Mouse (Mus musculus): ENCODE measurements around the gene Npr2. TPM values are rescaled to one million over a fixed set of nuclear protein-coding genes. Genes with fewer than 3 reads are reported as not detected.
"Not testable (repeated sequence)": the region's sequence is repeated elsewhere in the genome, so short reads cannot be mapped to it uniquely, and the experiment has no call there.

Gene Npr2
- polyA plus RNA-seq (2016; fragmentation: Nextera tagmentation; extraction: Ambion mirVana), result 5.5 and 5.6 TPM in 2 replicates

- Histone ChIP-seq H3K4me1 (peaks cover 38% of the 10 kb centered on the region), H3K27ac (peak within 1 kb of the TSS; percentile 92)
- WGBS, result 1% methylated on average over 61 of the region's 70 CpGs
Measured at GRCm38 (mm10) chr4:43631046-43631955, at the start of gene Npr2. Gene Npr2, plus strand, starts transcription at chr4:43631935.

DNA sequence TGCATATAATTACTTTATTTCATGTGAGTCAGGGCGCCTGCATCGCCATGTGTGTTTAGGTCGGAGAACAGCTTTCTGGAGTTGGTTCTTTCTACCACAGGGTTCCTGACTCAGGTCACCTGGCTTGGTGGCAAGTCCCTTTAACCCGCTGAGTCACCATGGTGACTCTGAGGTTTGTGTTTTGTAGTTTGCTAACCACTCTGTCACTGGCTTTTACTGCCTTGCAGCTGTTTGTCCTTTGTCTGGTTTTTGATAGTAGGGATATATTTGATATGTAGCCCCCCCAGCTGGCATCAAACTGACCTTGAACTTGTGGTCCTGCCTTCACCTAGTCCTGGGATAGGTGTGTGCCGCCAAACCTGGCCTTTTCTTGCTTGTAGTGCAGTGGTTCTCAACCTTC, 49.5 kb upstream of the Npr2 start:
- no peak overlapping the region for H3K4me3 ChIP-seq
- peaks cover 45% of the 10 kb centered on the region for H3K4me1 ChIP-seq
- H3K27me3 ChIP-seq (ENCODE audit: insufficient read depth, poor library complexity, severe bottlenecking), result no peaks in the 10 kb centered on the region
- WGBS, result 87% methylated on average over 5 of the region's 5 CpGs
- peaks cover 48% of the 10 kb centered on the region for H3K36me3 ChIP-seq
- DNase-seq (ENCODE audit: low spot score), result no peak
- no peaks in the 10 kb centered on the region for H3K9me3 ChIP-seq
- H3K27ac ChIP-seq, result no peak overlapping the region

More at GRCm38 (mm10) chr4:43631046-43631955, at the start of gene Npr2:
- peak; percentile 78 for DNase-seq (ENCODE audit: low spot score)
- H3K36me3 ChIP-seq, result no peaks in the 10 kb centered on the region
- no peaks in the 10 kb centered on the region for H3K9me3 ChIP-seq
- peak within 1 kb of the TSS; percentile 80 for H3K4me3 ChIP-seq
- H3K27me3 ChIP-seq (ENCODE audit: insufficient read depth, poor library complexity, severe bottlenecking), result peaks cover 23% of the 10 kb centered on the region

- no peaks in the 10 kb centered on the region for H3K27me3 ChIP-seq (ENCODE audit: insufficient read depth, poor library complexity, severe bottlenecking)
- DNase-seq (ENCODE audit: low spot score), result no peak
- no peak overlapping the region for H3K27ac ChIP-seq
- H3K4me1 ChIP-seq, result peaks cover 47% of the 10 kb centered on the region
- H3K4me3 ChIP-seq, result no peak overlapping the region
- WGBS, result 62% methylated on average over 7 of the region's 7 CpGs
- no peaks in the 10 kb centered on the region for H3K9me3 ChIP-seq
- H3K36me3 ChIP-seq, result peaks cover 48% of the 10 kb centered on the region
Measured at GRCm38 (mm10) chr4:43583421-43583820, 48.3 kb upstream of the Npr2 start.

DNA sequence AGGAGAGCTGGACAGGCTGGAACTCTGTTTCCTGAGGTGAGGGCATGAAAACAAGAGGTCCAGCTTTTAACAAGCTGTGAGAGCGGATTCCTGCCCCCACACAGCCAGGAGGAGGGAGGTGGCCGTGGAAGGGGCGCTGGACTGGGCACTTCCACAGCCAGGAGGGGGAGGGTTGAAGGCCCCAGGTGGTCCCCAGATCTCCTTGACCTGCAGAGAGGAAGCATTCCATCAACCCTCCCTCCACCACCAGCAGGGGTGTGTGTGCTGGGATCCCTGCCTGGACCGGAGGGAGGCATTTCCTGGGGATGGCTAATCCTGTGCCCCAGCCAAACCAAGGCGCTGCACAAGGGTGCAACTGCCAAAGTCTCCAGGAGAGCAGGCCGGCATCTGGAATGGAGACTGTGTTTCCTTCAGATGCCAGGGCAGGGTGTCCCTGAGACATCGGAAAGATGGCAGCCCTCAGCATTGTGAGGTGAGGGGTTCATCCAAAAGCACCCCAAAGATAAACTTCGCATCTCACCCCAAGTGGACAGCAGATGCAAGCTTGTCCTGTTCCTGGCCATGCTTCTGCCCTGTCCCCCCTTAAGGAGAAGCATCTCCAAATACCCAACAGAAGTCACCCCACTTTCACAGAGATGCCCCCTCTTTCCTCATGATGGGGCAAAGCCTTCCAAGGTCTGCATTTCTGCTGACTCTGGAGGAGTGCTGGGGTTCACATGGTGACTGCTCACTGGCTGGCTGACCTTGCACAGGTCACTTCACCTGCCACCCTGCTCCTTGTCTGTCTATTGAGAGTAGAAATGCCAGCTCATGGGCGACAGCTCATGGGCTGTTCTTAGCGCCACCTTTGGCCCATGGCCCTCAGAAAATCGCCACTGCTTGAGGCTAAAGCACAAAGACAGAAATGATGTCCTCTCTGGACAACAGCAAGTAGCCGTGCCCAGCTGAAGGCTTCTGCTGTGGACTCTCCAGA, 47.0 kb upstream of the Npr2 start, which contains the start of gene Msmp:
Gene Msmp (minus strand): TSS at position 51 of the 973 bp plus-strand sequence.
- Histone ChIP-seq H3K4me1 (peaks cover 42% of the 10 kb centered on the region), H3K27me3 (ENCODE audit: insufficient read depth, poor library complexity, severe bottlenecking) (no peaks in the 10 kb centered on the region), H3K4me3 (no peak within 1 kb of the TSS), H3K36me3 (peaks cover 48% of the 10 kb centered on the region), H3K9me3 (no peaks in the 10 kb centered on the region), H3K27ac (no peak within 1 kb of the TSS)
- no peak for DNase-seq (ENCODE audit: low spot score)
- 58% methylated on average over 12 of the region's 12 CpGs for WGBS

DNA sequence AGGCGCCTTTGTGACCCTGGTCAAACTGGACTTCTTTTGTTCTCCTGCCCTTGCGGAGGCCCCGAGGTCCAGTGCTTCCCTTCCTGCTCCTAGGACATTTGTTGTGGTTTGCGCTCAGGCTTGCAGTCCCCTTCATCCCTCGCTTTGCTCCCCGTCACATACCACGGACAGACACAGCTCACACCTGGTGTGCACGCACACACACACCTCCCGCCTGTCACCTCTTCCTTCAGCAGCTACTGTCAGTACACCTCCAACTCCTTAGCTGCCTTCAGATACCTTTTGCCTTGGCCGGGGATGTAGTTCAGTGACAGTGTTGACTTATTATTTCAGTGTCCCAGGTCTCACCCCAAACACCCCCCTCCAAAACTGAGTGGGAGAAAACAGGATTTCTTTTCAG, 46.1 kb upstream of the Npr2 start:
- peaks cover 35% of the 10 kb centered on the region for H3K4me1 ChIP-seq
- WGBS, result 51% methylated on average over 10 of the region's 10 CpGs
- H3K27ac ChIP-seq, result peak overlapping the region; percentile 7; the same call in 1 of the 2 replicates
- peaks cover 41% of the 10 kb centered on the region for H3K36me3 ChIP-seq
- no peaks in the 10 kb centered on the region for H3K27me3 ChIP-seq (ENCODE audit: insufficient read depth, poor library complexity, severe bottlenecking)
- H3K4me3 ChIP-seq, result no peak overlapping the region
- DNase-seq (ENCODE audit: low spot score), result no peak
- no peaks in the 10 kb centered on the region for H3K9me3 ChIP-seq

- Histone ChIP-seq H3K27ac (no peak overlapping the region), H3K27me3 (ENCODE audit: insufficient read depth, poor library complexity, severe bottlenecking) (no peaks in the 10 kb centered on the region), H3K36me3 (peaks cover 34% of the 10 kb centered on the region), H3K4me1 (peaks cover 35% of the 10 kb centered on the region), H3K9me3 (no peaks in the 10 kb centered on the region), H3K4me3 (no peak overlapping the region)
- WGBS, result 62% methylated on average over 8 of the region's 8 CpGs
- no peak for DNase-seq (ENCODE audit: low spot score)
Measured at GRCm38 (mm10) chr4:43586411-43586810, 45.3 kb upstream of the Npr2 start.

GRCm38 (mm10) chr4:43587681-43588080, 44.1 kb upstream of the Npr2 start:
- no peaks in the 10 kb centered on the region for H3K9me3 ChIP-seq
- DNase-seq (ENCODE audit: low spot score), result no peak
- peaks cover 22% of the 10 kb centered on the region for H3K36me3 ChIP-seq
- peaks cover 35% of the 10 kb centered on the region for H3K4me1 ChIP-seq
- no peak overlapping the region for H3K27ac ChIP-seq
- no peaks in the 10 kb centered on the region for H3K27me3 ChIP-seq (ENCODE audit: insufficient read depth, poor library complexity, severe bottlenecking)
- WGBS, result 33% methylated on average over 7 of the region's 7 CpGs
- H3K4me3 ChIP-seq, result no peak overlapping the region

- Histone ChIP-seq H3K27me3 (ENCODE audit: insufficient read depth, poor library complexity, severe bottlenecking) (no peaks in the 10 kb centered on the region), H3K27ac (no peak overlapping the region), H3K36me3 (no peaks in the 10 kb centered on the region), H3K4me1 (peaks cover 10% of the 10 kb centered on the region; the same call in 1 of the 2 replicates), H3K4me3 (no peak overlapping the region), H3K9me3 (no peaks in the 10 kb centered on the region)
- no peak for DNase-seq (ENCODE audit: low spot score)
- WGBS, result 59% methylated on average over 5 of the region's 5 CpGs
Measured at GRCm38 (mm10) chr4:43591543-43591942, 40.2 kb upstream of the Npr2 start.

GRCm38 (mm10) chr4:43591961-43592360, 39.8 kb upstream of the Npr2 start:
- no peaks in the 10 kb centered on the region for H3K36me3 ChIP-seq
- no peaks in the 10 kb centered on the region for H3K27me3 ChIP-seq (ENCODE audit: insufficient read depth, poor library complexity, severe bottlenecking)
- no peaks in the 10 kb centered on the region for H3K9me3 ChIP-seq
- no peak for DNase-seq (ENCODE audit: low spot score)
- WGBS, result 71% methylated on average over 3 of the region's 3 CpGs
- H3K4me3 ChIP-seq, result no peak overlapping the region
- H3K27ac ChIP-seq, result no peak overlapping the region
- H3K4me1 ChIP-seq, result peaks cover 10% of the 10 kb centered on the region; the same call in 1 of the 2 replicates

- Histone ChIP-seq H3K9me3 (no peaks in the 10 kb centered on the region), H3K4me1 (no peaks in the 10 kb centered on the region), H3K4me3 (no peak overlapping the region), H3K27ac (no peak overlapping the region), H3K36me3 (no peaks in the 10 kb centered on the region), H3K27me3 (ENCODE audit: insufficient read depth, poor library complexity, severe bottlenecking) (no peaks in the 10 kb centered on the region)
- 68% methylated on average over 3 of the region's 3 CpGs for WGBS
- no peak for DNase-seq (ENCODE audit: low spot score)
Measured at GRCm38 (mm10) chr4:43593453-43593852, 38.3 kb upstream of the Npr2 start.

DNA sequence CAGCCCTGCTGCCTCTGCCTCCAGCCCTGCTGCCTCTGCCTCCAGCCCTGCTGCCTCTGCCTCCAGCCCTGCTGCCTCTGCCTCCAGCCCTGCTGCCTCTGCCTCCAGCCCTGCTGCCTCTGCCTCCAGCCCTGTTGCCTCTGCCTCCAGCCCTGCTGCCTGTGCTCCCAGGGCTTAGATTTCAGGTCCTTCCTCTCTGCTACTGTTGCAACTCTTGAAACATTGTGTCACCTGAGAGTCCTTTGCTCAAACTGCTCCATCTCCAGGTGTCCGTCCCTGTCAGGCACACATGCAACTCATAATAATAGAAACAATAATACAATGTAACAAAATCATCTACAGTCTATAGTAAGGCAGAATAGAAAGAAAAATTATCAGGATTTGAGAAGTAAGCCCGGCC, 35.1 kb upstream of the Npr2 start:
- not testable (repeated sequence) for H3K36me3 ChIP-seq; H3K9me3 ChIP-seq; H3K4me1 ChIP-seq; H3K4me3 ChIP-seq; H3K27ac ChIP-seq; DNase-seq (ENCODE audit: low spot score); H3K27me3 ChIP-seq (ENCODE audit: insufficient read depth, poor library complexity, severe bottlenecking)
- 82% methylated on average over 2 of the region's 2 CpGs for WGBS

- no peaks in the 10 kb centered on the region for H3K9me3 ChIP-seq
- H3K4me1 ChIP-seq, result no peaks in the 10 kb centered on the region
- no peak for DNase-seq (ENCODE audit: low spot score)
- H3K4me3 ChIP-seq, result no peak overlapping the region
- H3K27ac ChIP-seq, result no peak overlapping the region
- no peaks in the 10 kb centered on the region for H3K27me3 ChIP-seq (ENCODE audit: insufficient read depth, poor library complexity, severe bottlenecking)
- H3K36me3 ChIP-seq, result no peaks in the 10 kb centered on the region
- 83% methylated on average over 4 of the region's 4 CpGs for WGBS
Measured at GRCm38 (mm10) chr4:43598200-43598599, 33.5 kb upstream of the Npr2 start.

Measured in heart, embryonic 10.5 days (tissue).